ENCODE assay signal across 33 mouse cellular contexts in genomic region chr7:125338177-125338751, GRCm38 (mm10).
A peak's percentile ranks its signal among the peaks of the same experiment; 100 is the strongest.
DNase-seq lines count a peak whose midpoint lies in the region; ATAC-seq lines count a peak whose summit lies in the region.
"Had no signal": no experiment of that assay in that cellular context is flagged by ENCODE, and none has a peak within 500 bp of the region (broad histone marks: within the 10 kb centered on the region; RNA-seq: fewer than 3 reads in every experiment).

No protein-coding gene starts in this region.

- ATAC-seq in midbrain, embryonic 14.5 days (ENCODE audit: low FRiP score, low TSS enrichment) = no peak
- no peak for ATAC-seq in midbrain, embryonic 11.5 days (ENCODE audit: low FRiP score)
- peak; percentile 74 for ATAC-seq in limb, embryonic 13.5 days (ENCODE audit: low FRiP score, low read depth)
- ATAC-seq: forebrain, embryonic 16.5 days; inflammation-experienced regulatory T-cells, adult 6 months; liver, embryonic 12.5 days; liver, postnatal 0 days; lung, postnatal 0 days had no signal

- no peak overlapping the region for H3K27ac ChIP-seq in midbrain, embryonic 14.5 days (replicated peaks; ENCODE audit: low read depth, low read length)
- no peak overlapping the region for H3K27ac ChIP-seq in midbrain, embryonic 11.5 days (ENCODE audit: low read depth, low read length)
- H3K27ac ChIP-seq in limb, embryonic 13.5 days = no peak overlapping the region
- H3K27ac ChIP-seq: embryonic facial prominence, embryonic 13.5 days; hindbrain, embryonic 13.5 days; liver, embryonic 12.5 days; macrophage; midbrain, embryonic 10.5 days; neural tube, embryonic 12.5 days had no signal

- H3K4me3 ChIP-seq in midbrain, embryonic 14.5 days (replicated peaks; ENCODE audit: low read depth, low read length) = no peak overlapping the region
- H3K4me3 ChIP-seq in midbrain, embryonic 11.5 days (ENCODE audit: low read depth, low read length) = no peak overlapping the region
- H3K4me3 ChIP-seq in limb, embryonic 13.5 days = no peak overlapping the region
- H3K4me3 ChIP-seq: embryonic facial prominence, embryonic 13.5 days; erythroblast, embryonic 14.5 days; hindbrain, embryonic 13.5 days; liver, embryonic 12.5 days; midbrain, embryonic 10.5 days; myocyte; neural tube, embryonic 12.5 days had no signal

- peak; percentile 25 for DNase-seq in embryo, embryonic 11 days
- no peak for DNase-seq in embryo, embryonic 10 days (ENCODE audit: low spot score)
- DNase-seq in midbrain, embryonic 14.5 days = peak; percentile 6
- DNase-seq in midbrain, embryonic 11.5 days (ENCODE audit: low spot score, missing footprints) = no peak
- DNase-seq in spleen, postnatal 10 days (ENCODE audit: low spot score in 2 of 2) = no peak
- DNase-seq in gastrocnemius, adult 8-10 months (ENCODE audit: low spot score in 2 of 2) = no peak
- DNase-seq: adrenal gland, adult 8-10 months; cerebellum, adult 8-10 months; cerebellum, postnatal 36 days; gastrocnemius, postnatal 14 days; heart, postnatal 36 days; kidney, adult 11 months; kidney, postnatal 25 days; left cerebral cortex, postnatal 4 days; liver, postnatal 0 days; right cerebral cortex, adult 18-20 months; spleen, adult 18-20 months; thymus, adult 2 months; thymus, postnatal 36 days had no signal

- H3K27me3 ChIP-seq in midbrain, embryonic 14.5 days (ENCODE audit: control insufficient read depth, insufficient read depth, low read length) = no peaks in the 10 kb centered on the region
- no peaks in the 10 kb centered on the region for H3K27me3 ChIP-seq in midbrain, embryonic 11.5 days (ENCODE audit: control insufficient read depth, insufficient read depth, low read length)
- H3K27me3 ChIP-seq in limb, embryonic 13.5 days = no peaks in the 10 kb centered on the region
- H3K27me3 ChIP-seq: embryonic facial prominence, embryonic 13.5 days; liver, embryonic 12.5 days; neural tube, embryonic 12.5 days had no signal

- WGBS in midbrain, embryonic 14.5 days = 86% methylated on average over 6 of the region's 6 CpGs
- 82% methylated on average over 6 of the region's 6 CpGs for WGBS in midbrain, embryonic 11.5 days
- WGBS in limb, embryonic 13.5 days = 50% methylated on average over 6 of the region's 6 CpGs

- no peaks in the 10 kb centered on the region for H3K36me3 ChIP-seq in midbrain, embryonic 14.5 days (ENCODE audit: control insufficient read depth, insufficient read depth, low read length)
- H3K36me3 ChIP-seq in midbrain, embryonic 11.5 days (ENCODE audit: control insufficient read depth, insufficient read depth, low read length) = no peaks in the 10 kb centered on the region
- no peaks in the 10 kb centered on the region for H3K36me3 ChIP-seq in limb, embryonic 13.5 days
- H3K36me3 ChIP-seq: embryonic facial prominence, embryonic 13.5 days; G1E; hindbrain, embryonic 13.5 days; liver, embryonic 12.5 days; midbrain, embryonic 10.5 days; neural tube, embryonic 12.5 days had no signal

- H3K9ac ChIP-seq in midbrain, embryonic 14.5 days (replicated peaks; ENCODE audit: low read length) = no peak overlapping the region
- no peak overlapping the region for H3K9ac ChIP-seq in midbrain, embryonic 11.5 days (ENCODE audit: low read length)
- H3K9ac ChIP-seq in limb, embryonic 13.5 days = no peak overlapping the region
- H3K9ac ChIP-seq: embryonic facial prominence, embryonic 13.5 days; hindbrain, embryonic 13.5 days; liver, embryonic 12.5 days; liver, postnatal 0 days; neural tube, embryonic 12.5 days had no signal

- H3K4me2 ChIP-seq in midbrain, embryonic 14.5 days (ENCODE audit: low read length) = no peak overlapping the region
- no peak overlapping the region for H3K4me2 ChIP-seq in midbrain, embryonic 11.5 days
- no peak overlapping the region for H3K4me2 ChIP-seq in limb, embryonic 13.5 days (replicated peaks)
- H3K4me2 ChIP-seq: embryonic facial prominence, embryonic 13.5 days; heart, embryonic 11.5 days; hindbrain, embryonic 13.5 days; liver, embryonic 12.5 days; neural tube, embryonic 12.5 days had no signal

- no peaks in the 10 kb centered on the region for H3K9me3 ChIP-seq in midbrain, embryonic 14.5 days (ENCODE audit: control insufficient read depth, low read length)
- no peaks in the 10 kb centered on the region for H3K9me3 ChIP-seq in midbrain, embryonic 11.5 days (ENCODE audit: control insufficient read depth, low read length)
- H3K9me3 ChIP-seq in limb, embryonic 13.5 days = no peaks in the 10 kb centered on the region
- H3K9me3 ChIP-seq: embryonic facial prominence, embryonic 13.5 days; G1E; hindbrain, embryonic 13.5 days; liver, embryonic 12.5 days; midbrain, embryonic 10.5 days; neural tube, embryonic 12.5 days had no signal

- peaks cover 7% of the 10 kb centered on the region; the same call in 1 of the 2 replicates for H3K4me1 ChIP-seq in midbrain, embryonic 14.5 days (ENCODE audit: control insufficient read depth, insufficient read depth, low read length)
- H3K4me1 ChIP-seq in midbrain, embryonic 11.5 days (ENCODE audit: control insufficient read depth, insufficient read depth, low read length) = no peaks in the 10 kb centered on the region
- H3K4me1 ChIP-seq in limb, embryonic 13.5 days = peaks cover 21% of the 10 kb centered on the region
- H3K4me1 ChIP-seq: liver, embryonic 12.5 days; midbrain, embryonic 10.5 days had no signal

Comparison
In these comparisons a context has a peak if more than half of its experiments do, and no peak if none do; other contexts are left out.
1. DNase-seq: peak in embryo, embryonic 11 days (single experiment) and midbrain, embryonic 14.5 days (single experiment); none in embryo, embryonic 10 days (single experiment), midbrain, embryonic 11.5 days (single experiment), spleen, postnatal 10 days (0 of 2) and gastrocnemius, adult 8-10 months (0 of 2).